Mouse (Mus musculus): ENCODE data around the gene Hcst. TPM values are rescaled to one million over a fixed set of nuclear protein-coding genes. Genes with fewer than 3 reads are reported as not detected.

The Hcst gene
- total and polyA plus RNA-seq, 3 experiments = 11.8 to 11.9 (median 11.8) TPM

DNA sequence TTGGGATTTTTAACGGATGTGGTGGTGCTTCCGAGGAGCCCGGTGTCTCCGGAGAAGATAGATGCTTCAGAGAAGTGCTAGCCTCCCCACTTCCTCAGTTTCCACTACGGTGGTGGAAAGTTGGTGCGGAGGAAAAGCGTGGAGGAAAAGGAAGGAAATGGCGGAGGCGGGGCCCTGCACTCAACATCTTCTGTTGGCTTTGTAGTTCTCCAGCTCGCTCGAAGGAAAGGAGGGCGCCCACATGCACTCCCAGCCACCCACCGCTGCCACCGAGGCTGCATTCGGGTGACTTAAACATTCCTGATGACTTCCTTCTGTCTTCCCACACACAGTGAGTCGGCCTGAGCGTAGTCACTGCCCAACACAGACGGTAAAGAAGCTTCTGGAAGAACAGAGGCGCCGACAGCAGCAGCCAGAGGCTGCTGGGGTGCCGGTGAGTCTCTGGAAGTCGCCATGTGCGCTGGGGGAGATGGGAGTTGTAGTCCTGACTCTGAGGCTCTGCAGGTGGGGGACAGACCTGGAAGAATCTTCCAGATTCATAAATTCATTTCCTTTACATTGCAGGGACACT lies 3.5 kb upstream of the Hcst start:
- H3K9ac ChIP-seq (ENCODE audit: insufficient read depth, low read depth) = peak overlapping the region; percentile 85
- peaks cover 8% of the 10 kb centered on the region for H3K9me3 ChIP-seq (replicated peaks; ENCODE audit: low read length)
- peaks cover 9 to 66% of the 10 kb centered on the region in 2 experiments for H3K4me1 ChIP-seq (ENCODE audit: control insufficient read depth in 1 of 2, insufficient read depth in 2 of 2)
- peak overlapping the region; percentile 61; the same call in 1 of the 2 replicates for H3K27ac ChIP-seq (ENCODE audit: insufficient read depth, low read depth)
- H3K36me3 ChIP-seq (replicated peaks in 1 of 2; ENCODE audit: control insufficient read depth in 1 of 2, insufficient read depth in 1 of 2, low read length in 1 of 2) = peaks cover 42 to 60% of the 10 kb centered on the region in 2 experiments
- peak overlapping the region; percentile 82 for H3K4me2 ChIP-seq (ENCODE audit: insufficient read depth, low read depth, poor library complexity, severe bottlenecking)
- dilution Hi-C loops (cut with MboI; ENCODE audit: extremely low pct_ligation_motif_present, extremely low pct_unique_long_range_greater_than_20kb, low sequenced_read_pairs) = no loop called here
- H3K4me3 ChIP-seq (replicated peaks in 1 of 3; ENCODE audit: low read depth in 2 of 3, low read length in 2 of 3, poor library complexity in 1 of 3) = peak overlapping the region; percentile 85 to 93 (median 92)
- H3K27me3 ChIP-seq (replicated peaks) = no peaks in the 10 kb centered on the region
- TF ChIP-seq TCF12 (IDR thresholded peaks at IDR 0.05; ENCODE audit: low read depth, low read length) (0 out of 2 replicates have a peak, but pooled peaks have one; percentile 8), HCFC1 (IDR thresholded peaks at IDR 0.05; ENCODE audit: low read depth, low read length) (peak; percentile 76), MXI1 (IDR thresholded peaks at IDR 0.05; ENCODE audit: low read depth, low read length) (peak; percentile 60; the same call in 1 of the 2 replicates), KAT2A (IDR thresholded peaks at IDR 0.05; ENCODE audit: insufficient replicate concordance, low read length) (no peak), ZC3H11A (IDR thresholded peaks at IDR 0.05; ENCODE audit: low read depth, low read length) (no peak), UBTF (IDR thresholded peaks at IDR 0.05; ENCODE audit: low read depth, low read length) (no peak), MAX (IDR thresholded peaks at IDR 0.05; ENCODE audit: low read length) (no peak), BHLHE40 (IDR thresholded peaks at IDR 0.05; ENCODE audit: low read depth, low read length) (no peak), MAFK (IDR thresholded peaks at IDR 0.05; ENCODE audit: insufficient replicate concordance, low read length) (no peak)
- in situ Hi-C loops (cut with MboI; ENCODE audit: low pct_ligation_motif_present, low pct_unique_long_range_greater_than_20kb, low sequenced_read_pairs) = no loop called here
- DNase-seq (ENCODE audit: extremely low read depth) = no peak
- peaks cover 22% of the 10 kb centered on the region for H3K79me2 ChIP-seq (replicated peaks; ENCODE audit: control insufficient read depth, extremely low read depth, insufficient read depth, poor library complexity, severe bottlenecking)

DNA sequence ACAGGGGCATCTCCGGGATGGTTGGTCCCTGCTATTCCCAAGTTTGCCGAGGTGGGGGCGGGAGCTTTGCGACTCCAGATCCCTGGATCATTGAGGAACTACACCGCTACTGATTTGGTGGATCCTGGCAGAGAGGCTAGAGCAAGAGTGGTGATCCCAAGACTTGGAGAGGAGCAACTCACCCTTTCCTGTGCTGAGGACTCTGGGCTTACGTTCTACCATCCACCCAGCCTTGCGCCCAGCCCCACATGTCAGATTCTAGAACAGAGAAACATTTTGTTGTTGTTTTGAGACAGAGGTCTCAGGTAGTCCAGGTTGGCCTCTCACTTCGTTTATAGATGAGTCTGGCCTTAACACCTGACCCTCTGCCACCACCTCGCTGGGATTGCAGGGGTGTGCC lies 2.9 kb upstream of the Hcst start:
- peaks cover 22% of the 10 kb centered on the region for H3K79me2 ChIP-seq (replicated peaks; ENCODE audit: control insufficient read depth, extremely low read depth, insufficient read depth, poor library complexity, severe bottlenecking)
- in situ Hi-C loops (cut with MboI; ENCODE audit: low pct_ligation_motif_present, low pct_unique_long_range_greater_than_20kb, low sequenced_read_pairs) (no loop called here), dilution Hi-C loops (cut with MboI; ENCODE audit: extremely low pct_ligation_motif_present, extremely low pct_unique_long_range_greater_than_20kb, low sequenced_read_pairs) (no loop called here)
- peak overlapping the region; percentile 85 for H3K9ac ChIP-seq (ENCODE audit: insufficient read depth, low read depth)
- TF ChIP-seq MXI1 (IDR thresholded peaks at IDR 0.05; ENCODE audit: low read depth, low read length) = no peak
- TF ChIP-seq UBTF (IDR thresholded peaks at IDR 0.05; ENCODE audit: low read depth, low read length) = no peak
- no peak for TF ChIP-seq ZKSCAN1 (IDR thresholded peaks at IDR 0.05; ENCODE audit: borderline replicate concordance, low read depth, low read length)
- H3K4me3 ChIP-seq (replicated peaks in 1 of 3; ENCODE audit: low read depth in 2 of 3, low read length in 2 of 3, poor library complexity in 1 of 3) = peak overlapping the region; percentile 85 to 93 (median 92)
- H3K27me3 ChIP-seq (replicated peaks) = no peaks in the 10 kb centered on the region
- H3K4me1 ChIP-seq (ENCODE audit: control insufficient read depth in 1 of 2, insufficient read depth in 2 of 2) = peaks cover 9 to 67% of the 10 kb centered on the region in 2 experiments
- H3K9me3 ChIP-seq (replicated peaks; ENCODE audit: low read length) = peaks cover 8% of the 10 kb centered on the region
- DNase-seq (ENCODE audit: extremely low read depth) = no peak
- peaks cover 37 to 55% of the 10 kb centered on the region in 2 experiments for H3K36me3 ChIP-seq (replicated peaks in 1 of 2; ENCODE audit: control insufficient read depth in 1 of 2, insufficient read depth in 1 of 2, low read length in 1 of 2)
- peak overlapping the region; percentile 82 for H3K4me2 ChIP-seq (ENCODE audit: insufficient read depth, low read depth, poor library complexity, severe bottlenecking)
- peak overlapping the region; percentile 61 for H3K27ac ChIP-seq (ENCODE audit: insufficient read depth, low read depth)

GRCm38 (mm10) chr7:30421890-30422435 lies 2.3 kb upstream of the Hcst start:
- no peaks in the 10 kb centered on the region for H3K27me3 ChIP-seq (replicated peaks)
- H3K4me1 ChIP-seq (ENCODE audit: control insufficient read depth in 1 of 2, insufficient read depth in 2 of 2) = peaks cover 9 to 67% of the 10 kb centered on the region in 2 experiments
- H3K27ac ChIP-seq (ENCODE audit: insufficient read depth, low read depth) = peak overlapping the region; percentile 88
- H3K9me3 ChIP-seq (replicated peaks; ENCODE audit: low read length) = peaks cover 8% of the 10 kb centered on the region
- H3K36me3 ChIP-seq (replicated peaks in 1 of 2; ENCODE audit: control insufficient read depth in 1 of 2, insufficient read depth in 1 of 2, low read length in 1 of 2) = peaks cover 32 to 49% of the 10 kb centered on the region in 2 experiments
- peak; percentile 93 for DNase-seq (ENCODE audit: extremely low read depth)
- dilution Hi-C loops (cut with MboI; ENCODE audit: extremely low pct_ligation_motif_present, extremely low pct_unique_long_range_greater_than_20kb, low sequenced_read_pairs) (no loop called here), in situ Hi-C loops (cut with MboI; ENCODE audit: low pct_ligation_motif_present, low pct_unique_long_range_greater_than_20kb, low sequenced_read_pairs) (no loop called here)
- H3K9ac ChIP-seq (ENCODE audit: insufficient read depth, low read depth) = peak overlapping the region; percentile 96
- peak overlapping the region; percentile 85 to 95 (median 93) for H3K4me3 ChIP-seq (replicated peaks in 1 of 3; ENCODE audit: low read depth in 2 of 3, low read length in 2 of 3, poor library complexity in 1 of 3)
- H3K79me2 ChIP-seq (replicated peaks; ENCODE audit: control insufficient read depth, extremely low read depth, insufficient read depth, poor library complexity, severe bottlenecking) = peaks cover 22% of the 10 kb centered on the region
- H3K4me2 ChIP-seq (ENCODE audit: insufficient read depth, low read depth, poor library complexity, severe bottlenecking) = peak overlapping the region; percentile 82
- TF ChIP-seq IRF4 (IDR thresholded peaks at IDR 0.05; ENCODE audit: low read depth, low read length) (peak; percentile 97), E2F4 (IDR thresholded peaks at IDR 0.05; ENCODE audit: insufficient replicate concordance, low read depth, low read length) (no peak), NELFE (IDR thresholded peaks at IDR 0.05; ENCODE audit: low read depth, low read length) (no peak), UBTF (IDR thresholded peaks at IDR 0.05; ENCODE audit: low read depth, low read length) (0 out of 2 replicates have a peak, but pooled peaks have one; percentile 8), MXI1 (IDR thresholded peaks at IDR 0.05; ENCODE audit: low read depth, low read length) (peak; percentile 89), SIN3A (IDR thresholded peaks at IDR 0.05; ENCODE audit: low read length) (peak; percentile 90), ZC3H11A (IDR thresholded peaks at IDR 0.05; ENCODE audit: low read depth, low read length) (no peak), ELF1 (IDR thresholded peaks at IDR 0.05; ENCODE audit: low read depth, low read length) (peak; percentile 82), MEF2A (IDR thresholded peaks at IDR 0.05; ENCODE audit: borderline replicate concordance, low read depth, low read length) (peak; percentile 87), GABPA (IDR thresholded peaks at IDR 0.05; ENCODE audit: insufficient replicate concordance, low read depth, low read length) (no peak), KAT2A (IDR thresholded peaks at IDR 0.05; ENCODE audit: insufficient replicate concordance, low read length) (peak; percentile 50; the same call in 1 of the 2 replicates), SMC3 (IDR thresholded peaks at IDR 0.05; ENCODE audit: low read depth, low read length) (no peak), ZKSCAN1 (IDR thresholded peaks at IDR 0.05; ENCODE audit: borderline replicate concordance, low read depth, low read length) (no peak), HCFC1 (IDR thresholded peaks at IDR 0.05; ENCODE audit: low read depth, low read length) (peak; percentile 65), RCOR1 (conservative IDR thresholded peaks at IDR 0.05; ENCODE audit: low read depth, low read length) (peak; percentile 74), POLR2AphosphoS2 (IDR thresholded peaks at IDR 0.05; ENCODE audit: low read depth, low read length) (0 out of 2 replicates have a peak, but pooled peaks have one; percentile 55), ZMIZ1 (IDR thresholded peaks at IDR 0.05; ENCODE audit: low read depth, low read length) (no peak)
